In genomic region chr15:99387976-99388375, GRCm38 (mm10) we compare ENCODE assay signal across 20 mouse cellular contexts. TPM values are rescaled to one million over a fixed set of nuclear protein-coding genes. Genes with fewer than 3 reads are reported as not detected.
DNase-seq lines count a peak whose midpoint lies in the region; ATAC-seq lines count a peak whose summit lies in the region.
"Had no signal": no experiment of that assay in that cellular context is flagged by ENCODE, and none has a peak within 500 bp of the region (broad histone marks: within the 10 kb centered on the region; RNA-seq: fewer than 3 reads in every experiment).

No protein-coding gene starts in this region.

- peak; percentile 52 for ATAC-seq in megakaryocyte progenitor cell, adult 5-6 weeks (replicated peaks; ENCODE audit: poor library complexity)
- no peak for ATAC-seq in midbrain, embryonic 15.5 days (replicated peaks)
- ATAC-seq: intestine, embryonic 16.5 days had no signal

- no peak overlapping the region for H3K9ac ChIP-seq in midbrain, embryonic 15.5 days
- H3K9ac ChIP-seq: embryonic facial prominence, embryonic 12.5 days; hindbrain, embryonic 15.5 days had no signal

- peaks cover 6% of the 10 kb centered on the region for H3K4me1 ChIP-seq in midbrain, embryonic 15.5 days

- DNase-seq in heart, adult 11 months: peak; percentile 91
- no peak for DNase-seq in heart, postnatal 36 days
- DNase-seq in thymus, postnatal 14 days: peak; percentile 30
- DNase-seq in thymus, postnatal 36 days: no peak
- DNase-seq in layer of hippocampus, adult 18-20 months (ENCODE audit: low spot score in 2 of 2): no peak
- DNase-seq: adrenal gland, adult 8-10 months; cerebellum, adult 2 months; gastrocnemius, postnatal 14 days; heart, postnatal 10 days; lung, postnatal 10 days; retina, postnatal 1 day; right cerebral cortex, postnatal 4 days had no signal

- no peaks in the 10 kb centered on the region for H3K9me3 ChIP-seq in midbrain, embryonic 15.5 days
- H3K9me3 ChIP-seq: embryonic facial prominence, embryonic 12.5 days; heart, embryonic 10.5 days; hindbrain, embryonic 15.5 days; midbrain, embryonic 10.5 days had no signal

- no peak overlapping the region for H3K4me2 ChIP-seq in midbrain, embryonic 15.5 days
- H3K4me2 ChIP-seq: embryonic facial prominence, embryonic 12.5 days; hindbrain, embryonic 15.5 days had no signal

- no peaks in the 10 kb centered on the region for H3K27me3 ChIP-seq in midbrain, embryonic 15.5 days (replicated peaks)
- H3K27me3 ChIP-seq: CH12.LX; embryonic facial prominence, embryonic 12.5 days; hindbrain, embryonic 15.5 days had no signal

- no peaks in the 10 kb centered on the region for H3K36me3 ChIP-seq in midbrain, embryonic 15.5 days (replicated peaks)
- H3K36me3 ChIP-seq: embryonic facial prominence, embryonic 12.5 days; heart, embryonic 10.5 days; hindbrain, embryonic 15.5 days; midbrain, embryonic 10.5 days had no signal

- no peak overlapping the region for H3K27ac ChIP-seq in midbrain, embryonic 15.5 days
- H3K27ac ChIP-seq: embryonic facial prominence, embryonic 12.5 days; heart, embryonic 10.5 days; hindbrain, embryonic 15.5 days; midbrain, embryonic 10.5 days had no signal

- WGBS in midbrain, embryonic 15.5 days: 60% methylated on average over 4 of the region's 4 CpGs

- intact Hi-C loops in heart, postnatal 36 days (cut with DNase I): no loop called here

- no peak overlapping the region for H3K4me3 ChIP-seq in midbrain, embryonic 15.5 days
- H3K4me3 ChIP-seq: embryonic facial prominence, embryonic 12.5 days; heart, embryonic 10.5 days; hindbrain, embryonic 15.5 days; midbrain, embryonic 10.5 days had no signal

RNA-seq across cellular contexts. Expression of gene Tmbim6, which starts 4.7 kb away (rescaled TPM):
- 100 to 1,000 TPM; 233 to 243 TPM for total RNA-seq in heart, postnatal 36 days (2021)
- 381 and 438 TPM in 2 replicates for total RNA-seq in megakaryocyte progenitor cell, adult 5-6 weeks (2015)
- 164 and 187 TPM in 2 replicates for total RNA-seq in megakaryocyte progenitor cell, adult 5-6 weeks (2017)
- polyA plus RNA-seq in midbrain, embryonic 15.5 days (2015; fragmentation: Nextera tagmentation; extraction: Ambion mirVana): 276 and 282 TPM in 2 replicates
- 100 to 1,000 TPM; 359 to 374 TPM for total RNA-seq in layer of hippocampus, adult 18-20 months (2021)

RNA-seq across cellular contexts. Expression of gene Fmnl3, which starts 17.7 kb away (rescaled TPM):
- 10 to 100 TPM; 19.0 to 22.3 TPM for total RNA-seq in heart, postnatal 36 days (2021)
- 11.4 and 11.5 TPM in 2 replicates for total RNA-seq in megakaryocyte progenitor cell, adult 5-6 weeks (2015)
- 17.2 and 21.2 TPM in 2 replicates for total RNA-seq in megakaryocyte progenitor cell, adult 5-6 weeks (2017)
- polyA plus RNA-seq in midbrain, embryonic 15.5 days (2015; fragmentation: Nextera tagmentation; extraction: Ambion mirVana): 9.1 and 10.0 TPM in 2 replicates
- 1 to 10 TPM; 7.1 to 8.8 TPM for total RNA-seq in layer of hippocampus, adult 18-20 months (2021)

Comparison
In these comparisons a context has a peak if more than half of its experiments do, and no peak if none do; other contexts are left out.
1. DNase-seq: peak in heart, adult 11 months (single experiment) and thymus, postnatal 14 days (single experiment); none in heart, postnatal 36 days (0 of 2), thymus, postnatal 36 days (0 of 2) and layer of hippocampus, adult 18-20 months (0 of 2).